Mouse (Mus musculus) limb, embryonic 10.5 days (tissue): Measurements from ENCODE around the gene Adm2. TPM values are rescaled to one million over a fixed set of nuclear protein-coding genes. Genes with fewer than 3 reads are reported as not detected.

Source experiments
- DNase-seq: peaks from one replicate; pipeline ENCODE4 v3.0.0-alpha.2; 2017; ENCODE audit warnings: low spot score
- H3K27ac ChIP-seq: fragments of 300-500 bp; sonication (generic); 2 replicates; pipeline ENCODE4 v1.5.1; 2016; ENCODE audit warnings: mild to moderate bottlenecking
- H3K27me3 ChIP-seq: fragments of 300-500 bp; sonication (generic); 2 replicates; pipeline ENCODE4 v1.6.1; 2016; ENCODE audit warnings: low read depth, mild to moderate bottlenecking; ENCODE audit not compliant: poor library complexity, severe bottlenecking
- H3K36me3 ChIP-seq: fragments of 300-500 bp; sonication (generic); 2 replicates; pipeline ENCODE4 v1.6.1; 2016; ENCODE audit warnings: mild to moderate bottlenecking, moderate library complexity
- H3K4me1 ChIP-seq: fragments of 300-500 bp; sonication (generic); 2 replicates; pipeline ENCODE4 v1.6.1; 2016
- H3K4me3 ChIP-seq: fragments of 300-500 bp; sonication (generic); 2 replicates; pipeline ENCODE4 v1.5.1; 2016; ENCODE audit warnings: mild to moderate bottlenecking, moderate library complexity
- H3K9me3 ChIP-seq: fragments of 300-500 bp; sonication (generic); replicated peaks from 2 replicates; pipeline ENCODE4 v1.6.1; 2016; ENCODE audit warnings: mild to moderate bottlenecking
- WGBS: fragments of 180-500 bp; shearing (Covaris S2); methylation state at CpG from one replicate; pipeline ENCODE4 v1.1.7; 2016; 5-methylcytosine and 5-hydroxymethylcytosine counted together
- polyA plus RNA-seq: library from polyadenylated mRNA; unstranded; fragments of >200 nt; fragmentation: Nextera tagmentation; extraction: Ambion mirVana; gene quantifications from 2 replicates; pipeline ENCODE4 v1.2.1, GENCODE M21; 2016

The Adm2 gene
- polyA plus RNA-seq, 1 experiment from 2014 or later: 0.18 TPM

- H3K27me3 ChIP-seq: no peaks in the 10 kb centered on the region
- DNase-seq: no peak
- 91% methylated on average over 15 of the region's 15 CpGs for WGBS
- peaks cover 48% of the 10 kb centered on the region for H3K36me3 ChIP-seq
- H3K9me3 ChIP-seq: no peaks in the 10 kb centered on the region
- no peak overlapping the region for H3K4me3 ChIP-seq
- H3K4me1 ChIP-seq: peaks cover 17% of the 10 kb centered on the region
- no peak overlapping the region for H3K27ac ChIP-seq
Observed at GRCm38 (mm10) chr15:89351302-89351701, 28.8 kb downstream of the Adm2 start.

- Histone ChIP-seq H3K27me3 (no peaks in the 10 kb centered on the region), H3K9me3 (no peaks in the 10 kb centered on the region), H3K4me3 (no peak overlapping the region), H3K4me1 (peaks cover 20% of the 10 kb centered on the region), H3K36me3 (peaks cover 48% of the 10 kb centered on the region), H3K27ac (no peak overlapping the region)
- WGBS: 97% methylated on average over 14 of the region's 14 CpGs
- no peak for DNase-seq
Observed at GRCm38 (mm10) chr15:89352054-89352453, 29.5 kb downstream of the Adm2 start.

- no peaks in the 10 kb centered on the region for H3K9me3 ChIP-seq
- H3K27ac ChIP-seq: no peak overlapping the region
- H3K4me1 ChIP-seq: peaks cover 23% of the 10 kb centered on the region
- peaks cover 51% of the 10 kb centered on the region for H3K36me3 ChIP-seq
- no peak for DNase-seq
- H3K27me3 ChIP-seq: no peaks in the 10 kb centered on the region
- H3K4me3 ChIP-seq: no peak overlapping the region
- WGBS: 98% methylated on average over 12 of the region's 12 CpGs
Observed at GRCm38 (mm10) chr15:89352795-89353194, 30.3 kb downstream of the Adm2 start.

- no peak overlapping the region for H3K27ac ChIP-seq
- H3K27me3 ChIP-seq: no peaks in the 10 kb centered on the region
- 96% methylated on average over 16 of the region's 16 CpGs for WGBS
- DNase-seq: no peak
- H3K4me1 ChIP-seq: peaks cover 23% of the 10 kb centered on the region
- peaks cover 57% of the 10 kb centered on the region for H3K36me3 ChIP-seq
- peak overlapping the region; percentile 76 for H3K4me3 ChIP-seq
- H3K9me3 ChIP-seq: no peaks in the 10 kb centered on the region
Observed at GRCm38 (mm10) chr15:89353837-89354236, 31.3 kb downstream of the Adm2 start.

- peaks cover 23% of the 10 kb centered on the region for H3K4me1 ChIP-seq
- H3K27me3 ChIP-seq: no peaks in the 10 kb centered on the region
- peak overlapping the region; percentile 76 for H3K4me3 ChIP-seq
- DNase-seq: no peak
- H3K27ac ChIP-seq: peak overlapping the region; percentile 93
- no peaks in the 10 kb centered on the region for H3K9me3 ChIP-seq
- H3K36me3 ChIP-seq: peaks cover 63% of the 10 kb centered on the region
- 90% methylated on average over 7 of the region's 7 CpGs for WGBS
Observed at GRCm38 (mm10) chr15:89354455-89354854, 31.9 kb downstream of the Adm2 start.

GRCm38 (mm10) chr15:89355241-89356187 is 33.0 kb downstream of the Adm2 start, which contains the start of the genes Lmf2 and Ncaph2:
Lmf2 (minus strand) TSS chr15:89355659.
Ncaph2 (plus strand) TSS chr15:89355719.
- H3K27ac ChIP-seq: peak within 1 kb of the TSS; percentile 93
- H3K4me1 ChIP-seq: peaks cover 23% of the 10 kb centered on the region
- H3K36me3 ChIP-seq: peaks cover 64% of the 10 kb centered on the region
- H3K4me3 ChIP-seq: peak within 1 kb of the TSS; percentile 76
- no peaks in the 10 kb centered on the region for H3K27me3 ChIP-seq
- under 1% methylated on average over 64 of the region's 64 CpGs for WGBS
- no peaks in the 10 kb centered on the region for H3K9me3 ChIP-seq
- DNase-seq: peak; percentile 99

- Histone ChIP-seq H3K4me1 (peaks cover 23% of the 10 kb centered on the region), H3K4me3 (peak overlapping the region; percentile 76), H3K36me3 (peaks cover 64% of the 10 kb centered on the region), H3K27ac (peak overlapping the region; percentile 93), H3K9me3 (no peaks in the 10 kb centered on the region), H3K27me3 (no peaks in the 10 kb centered on the region)
- WGBS: under 1% methylated on average over 15 of the region's 15 CpGs
- peak; percentile 92 for DNase-seq
Observed at GRCm38 (mm10) chr15:89356372-89356771, 33.9 kb downstream of the Adm2 start.

GRCm38 (mm10) chr15:89358784-89359183 is 36.3 kb downstream of the Adm2 start:
- WGBS: 93% methylated on average over 3 of the region's 3 CpGs
- Histone ChIP-seq H3K9me3 (no peaks in the 10 kb centered on the region), H3K27ac (no peak overlapping the region), H3K4me3 (no peak overlapping the region), H3K36me3 (peaks cover 64% of the 10 kb centered on the region), H3K27me3 (no peaks in the 10 kb centered on the region), H3K4me1 (peaks cover 21% of the 10 kb centered on the region)
- no peak for DNase-seq

GRCm38 (mm10) chr15:89363051-89363450 is 40.5 kb downstream of the Adm2 start:
- H3K4me3 ChIP-seq: no peak overlapping the region
- H3K9me3 ChIP-seq: no peaks in the 10 kb centered on the region
- no peaks in the 10 kb centered on the region for H3K27me3 ChIP-seq
- WGBS: 93% methylated on average over 7 of the region's 7 CpGs
- H3K4me1 ChIP-seq: no peaks in the 10 kb centered on the region
- H3K36me3 ChIP-seq: peaks cover 95% of the 10 kb centered on the region
- H3K27ac ChIP-seq: no peak overlapping the region
- no peak for DNase-seq

- 93% methylated on average over 4 of the region's 4 CpGs for WGBS
- Histone ChIP-seq H3K4me3 (no peak overlapping the region), H3K27ac (no peak overlapping the region), H3K36me3 (peaks cover 100% of the 10 kb centered on the region), H3K9me3 (no peaks in the 10 kb centered on the region), H3K4me1 (no peaks in the 10 kb centered on the region), H3K27me3 (no peaks in the 10 kb centered on the region)
- no peak for DNase-seq
Observed at GRCm38 (mm10) chr15:89365141-89365551, 42.6 kb downstream of the Adm2 start.

GRCm38 (mm10) chr15:89372068-89372467 is 49.5 kb downstream of the Adm2 start:
- Histone ChIP-seq H3K4me3 (no peak overlapping the region; the same call in 1 of the 2 replicates), H3K27ac (no peak overlapping the region), H3K9me3 (no peaks in the 10 kb centered on the region), H3K4me1 (peaks cover 34% of the 10 kb centered on the region), H3K27me3 (peaks cover 14% of the 10 kb centered on the region), H3K36me3 (peaks cover 60% of the 10 kb centered on the region)
- 93% methylated on average over 13 of the region's 13 CpGs for WGBS
- DNase-seq: no peak

- peaks cover 39% of the 10 kb centered on the region for H3K4me1 ChIP-seq
- 85% methylated on average over 7 of the region's 7 CpGs for WGBS
Observed at GRCm38 (mm10) chr15:89372536-89372935, 50.0 kb downstream of the Adm2 start.

GRCm38 (mm10) chr15:89373027-89373761 is 50.7 kb downstream of the Adm2 start:
- Histone ChIP-seq H3K4me3 (peak overlapping the region; percentile 66), H3K36me3 (peaks cover 48% of the 10 kb centered on the region), H3K9me3 (no peaks in the 10 kb centered on the region), H3K27me3 (peaks cover 25% of the 10 kb centered on the region), H3K4me1 (peaks cover 45% of the 10 kb centered on the region), H3K27ac (peak overlapping the region; percentile 93)
- WGBS: 2% methylated on average over 35 of the region's 35 CpGs
- peak; percentile 85 for DNase-seq

More at GRCm38 (mm10) chr15:89372536-89372935, 50.0 kb downstream of the Adm2 start:
- Histone ChIP-seq H3K4me3 (peak overlapping the region; percentile 66), H3K9me3 (no peaks in the 10 kb centered on the region), H3K36me3 (peaks cover 55% of the 10 kb centered on the region), H3K27me3 (peaks cover 19% of the 10 kb centered on the region), H3K27ac (no peak overlapping the region)
- no peak for DNase-seq
